Mouse (Mus musculus): ENCODE data around the gene Lrcol1.

DNA sequence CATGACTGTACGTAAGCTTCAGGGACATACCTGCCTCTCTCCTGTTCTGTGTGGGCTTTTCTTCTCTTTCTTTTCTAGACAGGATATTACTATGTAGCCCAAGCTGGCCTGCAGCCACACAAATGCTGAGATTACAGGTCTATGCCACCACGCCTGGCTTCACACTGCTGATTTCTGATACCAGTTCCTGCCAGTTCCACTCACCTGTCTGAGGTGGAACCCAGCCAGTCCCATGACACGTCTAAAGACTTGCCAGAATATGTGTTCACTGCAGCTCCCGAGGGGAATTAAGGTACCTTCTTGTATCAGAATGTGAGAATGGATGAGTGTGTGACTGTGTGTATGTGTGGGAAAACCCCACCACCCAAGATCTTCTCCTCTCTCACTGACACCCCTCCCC, 46.1 kb downstream of the Lrcol1 start:
- TF ChIP-seq CTCF (IDR thresholded peaks at IDR 0.05 in 2 of 3, conservative IDR thresholded peaks at IDR 0.05 in 1 of 3; ENCODE audit: control insufficient read depth in 1 of 3, insufficient read depth in 1 of 3, low read depth in 2 of 3, low read length in 3 of 3, poor library complexity in 1 of 3, severe bottlenecking in 1 of 3) (no peak), MXI1 (IDR thresholded peaks at IDR 0.05; ENCODE audit: low read depth, low read length) (no peak), HCFC1 (IDR thresholded peaks at IDR 0.05; ENCODE audit: low read depth, low read length) (no peak), POLR2A (IDR thresholded peaks at IDR 0.05; ENCODE audit: control insufficient read depth in 1 of 2, insufficient read depth in 1 of 2, low read depth in 1 of 2, low read length in 2 of 2, poor library complexity in 1 of 2) (no peak), RAD21 (IDR thresholded peaks at IDR 0.05; ENCODE audit: low read depth, low read length) (no peak), USF1 (IDR thresholded peaks at IDR 0.05; ENCODE audit: low read depth, low read length) (no peak), MAX (IDR thresholded peaks at IDR 0.05; ENCODE audit: low read length) (no peak), RCOR1 (IDR thresholded peaks at IDR 0.05; ENCODE audit: low read depth, low read length) (no peak), EP300 (IDR thresholded peaks at IDR 0.05; ENCODE audit: low read depth in 1 of 2, low read length in 2 of 2) (no peak), POLR2AphosphoS2 (IDR thresholded peaks at IDR 0.05; ENCODE audit: low read length) (no peak)
